Mouse (Mus musculus) Patski (cell line): ENCODE measurements around the gene Slc25a29. TPM values are rescaled to one million over a fixed set of nuclear protein-coding genes. Genes with fewer than 3 reads are reported as not detected.

Source experiments
- ATAC-seq: fragments of 100-300 bp; one replicate; pipeline ENCODE4 v1.8.0; 2021
- CTCF ChIA-PET: fragments of 350-600 bp; sonication (Branson Sonifier 250); formaldehyde crosslinking; loops from one replicate; lab custom pipeline; 2022; ENCODE audit warnings: inconsistent platforms; lab: Charles Lee
- POLR2A ChIA-PET: fragments of 350-600 bp; sonication (Branson Sonifier 250); formaldehyde crosslinking; loops from one replicate; lab custom pipeline; 2022; ENCODE audit warnings: antibody characterized with exemption, inconsistent platforms; lab: Charles Lee
- DNase-seq: peaks from one replicate; pipeline ENCODE4 v3.0.0-alpha.2; 2011; ENCODE audit warnings: low read depth, low spot score
- H3K27me3 ChIP-seq: fragments of 371-371 bp; one replicate; pipeline ENCODE4 v1.5.1; 2021
- CTCF ChIP-seq: fragments of 100-300 bp; IDR thresholded peaks from one replicate; pipeline ENCODE4 v1.5.1; 2021
- in situ Hi-C: fragments of 300-500 bp; cut with MboI; formaldehyde crosslinking; loops from 3 replicates; pipeline ENCODE4 v1.11.1; 2018; ENCODE audit warnings: low pct_unique_long_range_greater_than_20kb, mixed read lengths
- polyA plus RNA-seq: library from polyadenylated mRNA; unstranded; gene quantifications from one replicate; pipeline ENCODE4 v1.2.3, GENCODE M21; 2021

Slc25a29 gene
- 11.8 TPM for polyA plus RNA-seq

DNA sequence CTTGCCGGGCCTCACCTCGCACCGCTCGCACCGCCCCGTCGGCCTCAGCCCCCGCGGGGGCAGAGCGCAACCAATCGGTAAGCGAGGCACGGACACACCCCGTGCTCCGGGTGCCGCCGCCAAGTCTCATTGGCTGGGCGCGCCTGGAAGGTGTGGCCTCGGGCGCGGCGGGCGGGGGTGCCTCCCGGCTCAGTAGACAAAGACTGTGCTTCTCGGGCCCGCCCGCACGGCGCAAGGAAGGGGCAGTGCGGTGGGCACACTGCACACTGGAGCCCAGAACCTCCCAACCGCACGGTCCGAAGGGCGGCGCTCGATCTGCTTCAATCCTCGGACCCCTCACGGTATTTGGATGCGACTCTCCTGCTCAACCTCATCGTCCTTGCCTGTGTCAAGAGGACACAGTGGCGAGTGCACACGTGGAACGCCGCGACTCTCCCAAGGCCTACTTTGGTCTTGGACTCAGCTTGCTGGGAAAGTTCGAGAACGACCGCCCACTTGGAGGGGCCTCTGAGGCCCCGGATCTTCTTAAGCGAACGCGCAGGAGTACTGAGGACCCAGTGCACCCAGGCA is at the start of gene Slc25a29, which contains the start of gene Slc25a47:
TSS of gene Slc25a29 (minus strand) at position 44 of the 570 bp plus-strand sequence.
TSS of gene Slc25a47 (plus strand) at position 207 of the 570 bp plus-strand sequence.
- DNase-seq (peak; percentile 64), ATAC-seq (peak; percentile 92)
- POLR2A ChIA-PET, result interaction anchor here (2.0 kb wide), 1 partner anchor 34 kb away, joined by 4 read pairs; no protein-coding TSS in a partner anchor
- CTCF ChIA-PET, result no interaction called here
- in situ Hi-C loops, result no loop called here
- no peak for TF ChIP-seq CTCF
- no peaks in the 10 kb centered on the region for H3K27me3 ChIP-seq

DNA sequence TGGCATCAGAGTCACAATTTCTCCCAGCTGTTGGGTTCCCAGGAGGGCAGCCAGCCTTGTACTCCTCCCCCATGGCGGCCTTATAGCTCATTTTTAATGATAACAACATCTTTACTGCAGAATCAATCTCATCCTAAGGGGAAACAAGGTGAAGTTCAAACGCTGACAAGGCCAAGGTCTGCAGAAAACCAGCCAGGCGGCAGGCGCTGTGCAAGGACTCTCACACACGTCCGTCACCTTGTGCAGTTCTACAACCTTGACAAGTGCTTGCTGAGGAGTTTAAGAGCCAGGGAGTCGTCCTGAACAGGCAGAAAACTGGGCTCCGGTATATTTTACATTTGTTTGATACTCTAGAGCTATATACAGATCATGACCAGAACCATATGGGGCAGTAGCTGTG is 47.1 kb upstream of the Slc25a29 start:
- H3K27me3 ChIP-seq, result no peaks in the 10 kb centered on the region
- POLR2A ChIA-PET, result interaction anchor here (0.7 kb wide), 1 partner anchor 664 kb away, joined by 3 read pairs; no protein-coding TSS in a partner anchor
- TF ChIP-seq CTCF, result no peak
- ATAC-seq (no peak), DNase-seq (no peak)
- CTCF ChIA-PET, result no interaction called here
- in situ Hi-C loops, result no loop called here

GRCm38 (mm10) chr12:108881192-108881591 is 45.5 kb upstream of the Slc25a29 start:
- POLR2A ChIA-PET, result no interaction called here
- no peak for TF ChIP-seq CTCF
- no peaks in the 10 kb centered on the region for H3K27me3 ChIP-seq
- ATAC-seq (no peak), DNase-seq (no peak)
- in situ Hi-C loops, result no loop called here
- CTCF ChIA-PET, result no interaction called here

GRCm38 (mm10) chr12:108880606-108881005 is 44.9 kb upstream of the Slc25a29 start:
- ATAC-seq (no peak), DNase-seq (no peak)
- in situ Hi-C loops, result no loop called here
- TF ChIP-seq CTCF, result no peak
- CTCF ChIA-PET, result no interaction called here
- H3K27me3 ChIP-seq, result no peaks in the 10 kb centered on the region
- POLR2A ChIA-PET, result no interaction called here

DNA sequence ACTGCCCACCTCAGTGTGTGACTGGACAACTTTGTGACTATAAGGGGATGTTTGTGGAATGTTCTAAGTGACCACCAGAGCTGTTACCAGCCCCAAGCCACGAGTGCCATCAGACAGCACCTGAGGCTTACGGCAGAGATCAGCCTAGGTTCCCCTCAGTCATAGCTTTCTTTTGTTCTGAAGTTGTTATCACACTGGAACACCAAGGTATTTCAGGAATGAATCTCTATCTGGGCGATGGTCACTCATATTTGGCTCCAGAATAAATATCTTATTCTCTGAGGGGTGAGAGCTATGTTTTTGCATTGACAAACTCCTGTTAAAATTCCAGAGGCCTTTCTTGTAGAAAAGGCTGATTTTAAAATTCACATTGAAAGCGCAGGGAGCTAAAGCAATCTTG is 43.5 kb upstream of the Slc25a29 start:
- DNase-seq (no peak), ATAC-seq (no peak)
- TF ChIP-seq CTCF, result no peak
- no peaks in the 10 kb centered on the region for H3K27me3 ChIP-seq
- CTCF ChIA-PET, result no interaction called here
- POLR2A ChIA-PET, result no interaction called here
- in situ Hi-C loops, result no loop called here

GRCm38 (mm10) chr12:108873122-108873521 is 37.4 kb upstream of the Slc25a29 start:
- in situ Hi-C loops, result no loop called here

GRCm38 (mm10) chr12:108869575-108869974 is 33.9 kb upstream of the Slc25a29 start:
- no peak for TF ChIP-seq CTCF
- ChIA-PET POLR2A (no interaction called here), CTCF (interaction anchor here (1.6 kb wide), 1 partner anchor 12 kb away, joined by 4 read pairs; no protein-coding TSS in a partner anchor)
- H3K27me3 ChIP-seq, result no peaks in the 10 kb centered on the region
- DNase-seq (no peak), ATAC-seq (no peak)
- in situ Hi-C loops, result no loop called here

More at GRCm38 (mm10) chr12:108873122-108873521, 37.4 kb upstream of the Slc25a29 start:
- ChIA-PET POLR2A (no interaction called here), CTCF (no interaction called here)
- ATAC-seq (no peak), DNase-seq (no peak)
- no peak for TF ChIP-seq CTCF
- H3K27me3 ChIP-seq, result no peaks in the 10 kb centered on the region

- ChIA-PET CTCF (no interaction called here), POLR2A (no interaction called here)
- H3K27me3 ChIP-seq, result no peaks in the 10 kb centered on the region
- ATAC-seq (no peak), DNase-seq (no peak)
- no peak for TF ChIP-seq CTCF
- in situ Hi-C loops, result no loop called here
These were observed 29.4 kb upstream of the Slc25a29 start for GRCm38 (mm10) chr12:108865007-108865494.

GRCm38 (mm10) chr12:108858486-108858885 is 22.8 kb upstream of the Slc25a29 start:
- ChIA-PET CTCF (interaction anchor here (1.6 to 1.8 kb wide), 2 partner anchors 10 to 21 kb away, joined by 3 to 4 read pairs; no protein-coding TSS in a partner anchor), POLR2A (interaction anchor here (0.5 kb wide), 1 partner anchor 276 kb away, joined by 3 read pairs; no protein-coding TSS in a partner anchor)
- ATAC-seq, result no peak
- TF ChIP-seq CTCF, result no peak
- no peaks in the 10 kb centered on the region for H3K27me3 ChIP-seq
- DNase-seq, result no peak
- in situ Hi-C loops, result no loop called here

DNA sequence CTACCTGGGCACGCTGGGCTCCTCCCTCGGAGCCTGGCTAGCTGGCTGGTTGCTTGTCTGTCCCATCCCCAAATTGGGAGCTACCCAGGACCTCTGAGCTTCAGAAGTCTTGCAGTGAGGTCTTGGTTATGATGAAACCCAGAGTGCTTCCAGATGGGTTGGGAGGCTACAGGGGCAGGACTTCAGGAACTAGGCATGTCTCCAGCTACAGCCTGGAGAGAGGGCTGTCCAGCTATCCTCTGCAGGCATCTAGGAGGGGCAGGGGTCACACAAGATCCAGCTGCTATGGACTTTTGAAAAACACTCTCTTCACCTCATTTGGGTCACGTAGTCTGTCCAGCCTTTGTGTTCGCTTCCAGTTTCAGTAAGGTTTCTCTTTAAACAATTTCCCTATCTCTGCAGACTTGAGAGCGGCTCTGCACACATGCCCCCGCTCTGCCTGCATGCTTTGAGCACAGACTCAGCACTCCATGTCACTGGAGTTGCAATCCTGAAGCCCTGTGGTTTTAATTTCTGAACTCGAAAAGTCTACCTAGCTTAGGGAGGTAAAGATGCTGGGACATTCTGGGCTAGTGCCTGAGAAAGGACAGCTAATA is 22.0 kb upstream of the Slc25a29 start:
- ChIA-PET CTCF (interaction anchor here (1.6 to 1.8 kb wide), 2 partner anchors 11 to 20 kb away, joined by 3 to 4 read pairs; no protein-coding TSS in a partner anchor), POLR2A (no interaction called here)
- TF ChIP-seq CTCF, result no peak
- DNase-seq (no peak), ATAC-seq (no peak)
- in situ Hi-C loops, result no loop called here
- H3K27me3 ChIP-seq, result no peaks in the 10 kb centered on the region

- CTCF ChIA-PET, result interaction anchor here (1.2 to 1.8 kb wide), 2 partner anchors 12 to 15 kb away, joined by 3 to 4 read pairs; no protein-coding TSS in a partner anchor
- H3K27me3 ChIP-seq, result no peaks in the 10 kb centered on the region
- in situ Hi-C loops, result no loop called here
These were observed 21.4 kb upstream of the Slc25a29 start for GRCm38 (mm10) chr12:108857109-108857508.

More at GRCm38 (mm10) chr12:108857109-108857508, 21.4 kb upstream of the Slc25a29 start:
- ATAC-seq (no peak), DNase-seq (no peak)
- POLR2A ChIA-PET, result no interaction called here
- TF ChIP-seq CTCF, result no peak
